ENCODE assay signal across 10 mouse cellular contexts in the genomic region with DNA sequence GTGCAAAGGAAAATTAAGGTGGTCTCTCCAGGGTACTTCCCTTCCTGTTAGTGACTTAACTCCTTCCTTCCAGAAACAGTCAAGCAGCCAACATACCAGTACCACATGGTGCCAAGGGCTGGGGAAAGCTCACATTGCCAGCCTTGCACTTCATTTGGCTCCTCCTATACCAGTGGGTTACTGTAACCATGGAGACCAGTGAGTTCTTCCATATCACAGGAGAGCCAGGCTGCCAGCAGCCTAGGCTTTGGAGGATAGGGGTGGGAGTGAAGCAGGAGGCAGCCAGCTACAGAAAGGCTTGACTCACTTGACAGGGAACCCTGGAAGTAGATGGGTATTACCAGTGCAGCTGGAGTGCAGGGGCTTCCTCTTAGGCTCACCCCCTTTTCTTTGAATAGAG. TPM values are rescaled to one million over a fixed set of nuclear protein-coding genes. Genes with fewer than 3 reads are reported as not detected.
DNase-seq lines count a peak whose midpoint lies in the region; ATAC-seq and TF ChIP-seq lines count a peak whose summit lies in the region.
"Had no signal": no experiment of that assay in that cellular context is flagged by ENCODE, and none has a peak within 500 bp of the region (broad histone marks: within the 10 kb centered on the region; RNA-seq: fewer than 3 reads in every experiment).

No protein-coding gene starts in this region.

- peaks cover 11% of the 10 kb centered on the region; the same call in 1 of the 2 replicates for H3K36me3 ChIP-seq in limb, embryonic 14.5 days (ENCODE audit: control insufficient read depth, insufficient read depth, low read length)
- peaks cover 29% of the 10 kb centered on the region for H3K36me3 ChIP-seq in limb, embryonic 10.5 days
- H3K36me3 ChIP-seq in forebrain, embryonic 14.5 days (ENCODE audit: control insufficient read depth, insufficient read depth, low read length): 0 out of 2 replicates have a peak, but pooled peaks cover 2% of the 10 kb centered on the region
- no peaks in the 10 kb centered on the region for H3K36me3 ChIP-seq in neural tube, embryonic 14.5 days (ENCODE audit: control insufficient read depth, insufficient read depth, low read length)

- H3K9me3 ChIP-seq in limb, embryonic 14.5 days (ENCODE audit: control insufficient read depth, low read length): no peaks in the 10 kb centered on the region
- H3K9me3 ChIP-seq in limb, embryonic 10.5 days (replicated peaks): no peaks in the 10 kb centered on the region
- no peaks in the 10 kb centered on the region for H3K9me3 ChIP-seq in forebrain, embryonic 14.5 days (replicated peaks; ENCODE audit: control insufficient read depth, low read length)
- H3K9me3 ChIP-seq in neural tube, embryonic 14.5 days (ENCODE audit: control insufficient read depth, low read length): no peaks in the 10 kb centered on the region

- TF ChIP-seq POLR2A in limb, embryonic 14.5 days (IDR thresholded peaks at IDR 0.05; ENCODE audit: borderline replicate concordance, extremely low read depth, insufficient read depth, insufficient read length): no peak

- H3K4me1 ChIP-seq in limb, embryonic 14.5 days (ENCODE audit: control insufficient read depth, insufficient read depth, low read length): peaks cover 17% of the 10 kb centered on the region
- peaks cover 25% of the 10 kb centered on the region for H3K4me1 ChIP-seq in limb, embryonic 10.5 days
- H3K4me1 ChIP-seq in forebrain, embryonic 14.5 days (ENCODE audit: control insufficient read depth, insufficient read depth, low read length): no peaks in the 10 kb centered on the region
- H3K4me1 ChIP-seq in neural tube, embryonic 14.5 days (ENCODE audit: control insufficient read depth, insufficient read depth, low read length): peaks cover 8% of the 10 kb centered on the region; the same call in 1 of the 2 replicates

- no peaks in the 10 kb centered on the region for H3K27me3 ChIP-seq in limb, embryonic 14.5 days (ENCODE audit: control insufficient read depth, insufficient read depth, low read length)
- no peaks in the 10 kb centered on the region for H3K27me3 ChIP-seq in limb, embryonic 10.5 days (ENCODE audit: low read depth, poor library complexity, severe bottlenecking)
- no peaks in the 10 kb centered on the region for H3K27me3 ChIP-seq in forebrain, embryonic 14.5 days (replicated peaks; ENCODE audit: control insufficient read depth, insufficient read depth, low read length)
- no peaks in the 10 kb centered on the region for H3K27me3 ChIP-seq in neural tube, embryonic 14.5 days (ENCODE audit: control insufficient read depth, insufficient read depth, low read length)
- H3K27me3 ChIP-seq: Patski had no signal

- H3K9ac ChIP-seq in limb, embryonic 14.5 days (ENCODE audit: low read depth, low read length, severe bottlenecking): no peak overlapping the region
- H3K9ac ChIP-seq in forebrain, embryonic 14.5 days (ENCODE audit: low read length): no peak overlapping the region
- no peak overlapping the region for H3K9ac ChIP-seq in neural tube, embryonic 14.5 days (replicated peaks; ENCODE audit: low read depth, low read length)

- no peak overlapping the region for H3K4me2 ChIP-seq in limb, embryonic 14.5 days (replicated peaks; ENCODE audit: low read depth, low read length, severe bottlenecking)
- no peak overlapping the region for H3K4me2 ChIP-seq in forebrain, embryonic 14.5 days (ENCODE audit: low read length)
- no peak overlapping the region for H3K4me2 ChIP-seq in neural tube, embryonic 14.5 days (ENCODE audit: low read depth, low read length)

- no peak for ATAC-seq in limb, embryonic 14.5 days (ENCODE audit: low FRiP score, low read depth)
- ATAC-seq in forebrain, embryonic 14.5 days: peak; percentile 96
- peak; percentile 81; the same call in 1 of the 2 replicates for ATAC-seq in neural tube, embryonic 14.5 days (ENCODE audit: low read depth)
- ATAC-seq: Patski had no signal

- DNase-seq in limb, embryonic 14.5 days (ENCODE audit: low spot score): peak; percentile 44
- no peak for DNase-seq in limb, embryonic 10.5 days (ENCODE audit: low spot score)
- DNase-seq in forebrain, embryonic 14.5 days (ENCODE audit: low spot score): peak; percentile 91
- DNase-seq in layer of hippocampus, adult 9-11 months: peak; percentile 91
- no peak for DNase-seq in spleen, adult 12 weeks (ENCODE audit: low spot score)
- no peak for DNase-seq in urinary bladder, postnatal 36 days (ENCODE audit: low spot score in 2 of 2)
- DNase-seq: lung, postnatal 4 days had no signal

- H3K27ac ChIP-seq in limb, embryonic 14.5 days (replicated peaks; ENCODE audit: low read depth, low read length): no peak overlapping the region
- H3K27ac ChIP-seq in limb, embryonic 10.5 days: no peak overlapping the region
- peak overlapping the region; percentile 55; the same call in 1 of the 2 replicates for H3K27ac ChIP-seq in forebrain, embryonic 14.5 days (ENCODE audit: low read depth, low read length)
- no peak overlapping the region for H3K27ac ChIP-seq in neural tube, embryonic 14.5 days (ENCODE audit: low read depth, low read length)
- H3K27ac ChIP-seq: kidney, postnatal 0 days had no signal

- no peak overlapping the region for H3K4me3 ChIP-seq in limb, embryonic 14.5 days (replicated peaks; ENCODE audit: low read length)
- H3K4me3 ChIP-seq in limb, embryonic 10.5 days: no peak overlapping the region
- H3K4me3 ChIP-seq in forebrain, embryonic 14.5 days (ENCODE audit: low read depth, low read length): no peak overlapping the region
- H3K4me3 ChIP-seq in neural tube, embryonic 14.5 days (ENCODE audit: low read depth, low read length): no peak overlapping the region

RNA-seq across cellular contexts. Expression of a gene that starts 31.9 kb away (rescaled TPM):
- polyA plus RNA-seq in limb, embryonic 14.5 days (2012; rRNA removed): 69.4 and 80.9 TPM in 2 replicates
- polyA plus RNA-seq in limb, embryonic 14.5 days (2014; fragmentation: Nextera tagmentation; extraction: Ambion mirVana): 9.8 and 10.2 TPM in 2 replicates
- 54.9 and 63.1 TPM in 2 replicates for polyA plus RNA-seq in limb, embryonic 10.5 days (2016; fragmentation: Nextera tagmentation; extraction: Ambion mirVana)
- 36.2 and 36.6 TPM in 2 replicates for polyA plus RNA-seq in forebrain, embryonic 14.5 days (2014; fragmentation: Nextera tagmentation; extraction: Ambion mirVana)
- 8.4 and 10.8 TPM in 2 replicates for polyA plus RNA-seq in neural tube, embryonic 14.5 days (2014; fragmentation: Nextera tagmentation; extraction: Ambion mirVana)

RNA-seq across cellular contexts. Expression of a gene that starts 42.6 kb away (rescaled TPM):
- 65.8 and 78.2 TPM in 2 replicates for polyA plus RNA-seq in limb, embryonic 14.5 days (2012; rRNA removed)
- polyA plus RNA-seq in limb, embryonic 14.5 days (2014; fragmentation: Nextera tagmentation; extraction: Ambion mirVana): 48.6 and 56.3 TPM in 2 replicates
- polyA plus RNA-seq in limb, embryonic 10.5 days (2016; fragmentation: Nextera tagmentation; extraction: Ambion mirVana): 50.1 and 53.4 TPM in 2 replicates
- 32.6 and 38.6 TPM in 2 replicates for polyA plus RNA-seq in forebrain, embryonic 14.5 days (2014; fragmentation: Nextera tagmentation; extraction: Ambion mirVana)
- polyA plus RNA-seq in neural tube, embryonic 14.5 days (2014; fragmentation: Nextera tagmentation; extraction: Ambion mirVana): 44.3 and 62.7 TPM in 2 replicates

RNA-seq across cellular contexts. Expression of a gene that starts 58.1 kb away (rescaled TPM):
- 55.9 and 62.8 TPM in 2 replicates for polyA plus RNA-seq in limb, embryonic 14.5 days (2012; rRNA removed)
- 50.1 and 54.1 TPM in 2 replicates for polyA plus RNA-seq in limb, embryonic 14.5 days (2014; fragmentation: Nextera tagmentation; extraction: Ambion mirVana)
- polyA plus RNA-seq in limb, embryonic 10.5 days (2016; fragmentation: Nextera tagmentation; extraction: Ambion mirVana): 92.0 and 92.4 TPM in 2 replicates
- 62.7 and 69.6 TPM in 2 replicates for polyA plus RNA-seq in forebrain, embryonic 14.5 days (2014; fragmentation: Nextera tagmentation; extraction: Ambion mirVana)
- polyA plus RNA-seq in neural tube, embryonic 14.5 days (2014; fragmentation: Nextera tagmentation; extraction: Ambion mirVana): 68.7 and 71.3 TPM in 2 replicates

Comparison
In these comparisons a context has a peak if more than half of its experiments do, and no peak if none do; other contexts are left out.
1. DNase-seq: peak in limb, embryonic 14.5 days (single experiment), forebrain, embryonic 14.5 days (single experiment) and layer of hippocampus, adult 9-11 months (single experiment); none in limb, embryonic 10.5 days (single experiment), spleen, adult 12 weeks (single experiment) and urinary bladder, postnatal 36 days (0 of 2).